Mouse (Mus musculus) fat pad, adult 2 months (tissue): ENCODE results near the gene Tdrd7.

Experiments
- DNase-seq: peaks from one replicate; pipeline ENCODE4 v3.0.0-alpha.2; 2011; ENCODE audit warnings: low read depth, low spot score; ENCODE audit errors: extremely low read depth

The Tdrd7 gene

GRCm38 (mm10) chr4:46041761-46042504 is 76.8 kb downstream of the Tdrd7 start:
- DNase-seq, result no peak

GRCm38 (mm10) chr4:46042505-46042850 is 77.3 kb downstream of the Tdrd7 start:
- no peak for DNase-seq

GRCm38 (mm10) chr4:46043361-46043760 is 78.2 kb downstream of the Tdrd7 start:
- no peak for DNase-seq

- DNase-seq, result no peak
Measured at GRCm38 (mm10) chr4:46047971-46048370, 82.8 kb downstream of the Tdrd7 start.

GRCm38 (mm10) chr4:46048418-46048817 is 83.3 kb downstream of the Tdrd7 start:
- DNase-seq, result no peak

GRCm38 (mm10) chr4:46053323-46054107 is 88.4 kb downstream of the Tdrd7 start:
- DNase-seq, result no peak

GRCm38 (mm10) chr4:46056163-46056562 is 91.0 kb downstream of the Tdrd7 start:
- no peak for DNase-seq

- DNase-seq, result no peak
Measured at GRCm38 (mm10) chr4:46061259-46061962, 96.3 kb downstream of the Tdrd7 start.

GRCm38 (mm10) chr4:46063841-46064240 is 98.7 kb downstream of the Tdrd7 start:
- no peak for DNase-seq

- no peak for DNase-seq
Measured at GRCm38 (mm10) chr4:46064263-46064662, 99.1 kb downstream of the Tdrd7 start.

- DNase-seq, result no peak
Measured at GRCm38 (mm10) chr4:46064961-46065360, 99.8 kb downstream of the Tdrd7 start.

GRCm38 (mm10) chr4:46065695-46066340 is 100.7 kb downstream of the Tdrd7 start:
- no peak for DNase-seq

GRCm38 (mm10) chr4:46068060-46068459 is 102.9 kb downstream of the Tdrd7 start:
- DNase-seq, result no peak

- no peak for DNase-seq
Measured at GRCm38 (mm10) chr4:46068573-46068972, 103.4 kb downstream of the Tdrd7 start.

GRCm38 (mm10) chr4:46069851-46070482 is 104.8 kb downstream of the Tdrd7 start:
- no peak for DNase-seq

- DNase-seq, result no peak
Measured at GRCm38 (mm10) chr4:46072631-46073030, 107.5 kb downstream of the Tdrd7 start.

- no peak for DNase-seq
Measured at GRCm38 (mm10) chr4:46073736-46074135, 108.6 kb downstream of the Tdrd7 start.

- no peak for DNase-seq
Measured at GRCm38 (mm10) chr4:46075664-46076063, 110.5 kb downstream of the Tdrd7 start.

- DNase-seq, result no peak
Measured at GRCm38 (mm10) chr4:46076892-46077291, 111.8 kb downstream of the Tdrd7 start.

GRCm38 (mm10) chr4:46080261-46080660 is 115.1 kb downstream of the Tdrd7 start:
- no peak for DNase-seq

- DNase-seq, result no peak
Measured at GRCm38 (mm10) chr4:46082555-46082954, 117.4 kb downstream of the Tdrd7 start.
